Mouse (Mus musculus): ENCODE results near the gene Dlgap3. TPM values are rescaled to one million over a fixed set of nuclear protein-coding genes. Genes with fewer than 3 reads are reported as not detected.

Dlgap3 gene
- 1.7 and 2.0 TPM in 2 replicates for polyA plus RNA-seq (2015; fragmentation: Nextera tagmentation; extraction: Ambion mirVana)

DNA sequence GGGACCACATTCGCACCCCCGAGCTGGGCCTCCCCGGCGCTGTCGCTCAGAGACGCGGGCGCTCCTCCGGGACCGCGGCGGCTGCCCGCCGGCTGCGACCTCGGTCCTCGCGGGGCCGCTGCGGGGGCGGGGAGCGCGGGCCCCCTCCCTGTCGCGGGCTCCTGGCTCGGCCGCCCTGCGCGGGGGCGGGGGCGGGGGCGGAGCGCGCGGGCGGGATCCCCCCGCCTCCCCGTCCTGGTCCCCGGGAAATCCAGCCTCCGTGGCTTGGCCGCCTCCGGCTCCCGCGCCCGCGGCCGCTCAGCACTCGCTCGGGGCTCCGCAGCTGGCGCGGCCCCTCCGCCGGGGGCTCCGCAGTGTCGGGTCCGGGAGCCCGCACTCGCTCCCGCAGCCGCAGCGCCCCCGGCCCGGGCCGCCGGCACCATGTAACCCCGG lies at the start of gene Dlgap3:
TSS of gene Dlgap3 (plus strand) at position 291 of the 432 bp plus-strand sequence.
- Histone ChIP-seq H3K27ac (replicated peaks) (no peak within 1 kb of the TSS), H3K27me3 (peaks cover 66% of the 10 kb centered on the region), H3K4me2 (replicated peaks) (peak within 1 kb of the TSS; percentile 97), H3K9ac (peak within 1 kb of the TSS; percentile 15), H3K4me1 (peaks cover 27% of the 10 kb centered on the region), H3K36me3 (no peaks in the 10 kb centered on the region), H3K4me3 (replicated peaks) (peak within 1 kb of the TSS; percentile 60), H3K9me3 (replicated peaks) (no peaks in the 10 kb centered on the region)
- under 1% methylated on average over 45 of the region's 67 CpGs for WGBS
- peak; percentile 64 for ATAC-seq (ENCODE audit: insufficient number of reproducible peaks, low FRiP score, low TSS enrichment, low read depth)

DNA sequence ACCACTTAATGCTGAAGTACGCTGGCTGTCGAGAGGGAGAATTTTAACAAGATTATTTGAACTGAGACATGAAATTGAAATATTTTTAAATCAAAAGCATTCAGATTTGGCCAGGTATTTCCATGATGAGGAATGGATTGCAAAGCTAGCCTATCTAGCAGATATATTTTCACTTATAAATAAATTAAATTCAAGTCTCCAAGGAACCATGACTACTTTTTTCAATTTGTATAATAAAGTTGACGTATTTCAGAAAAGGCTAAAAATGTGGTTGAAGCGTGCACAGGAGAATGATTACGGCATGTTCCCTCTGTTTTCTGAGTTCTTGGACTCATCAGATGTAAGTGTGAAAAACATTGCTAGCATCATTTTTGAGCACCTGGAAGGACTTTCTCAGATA lies 45.6 kb upstream of the Dlgap3 start, which contains the start of gene Tmem35b:
TSS of gene Tmem35b (plus strand) at position 301 of the 400 bp plus-strand sequence.
- H3K4me3 ChIP-seq (replicated peaks), result no peak within 1 kb of the TSS
- ATAC-seq (ENCODE audit: insufficient number of reproducible peaks, low FRiP score, low TSS enrichment, low read depth), result no peak
- 94% methylated on average over 5 of the region's 5 CpGs for WGBS

DNA sequence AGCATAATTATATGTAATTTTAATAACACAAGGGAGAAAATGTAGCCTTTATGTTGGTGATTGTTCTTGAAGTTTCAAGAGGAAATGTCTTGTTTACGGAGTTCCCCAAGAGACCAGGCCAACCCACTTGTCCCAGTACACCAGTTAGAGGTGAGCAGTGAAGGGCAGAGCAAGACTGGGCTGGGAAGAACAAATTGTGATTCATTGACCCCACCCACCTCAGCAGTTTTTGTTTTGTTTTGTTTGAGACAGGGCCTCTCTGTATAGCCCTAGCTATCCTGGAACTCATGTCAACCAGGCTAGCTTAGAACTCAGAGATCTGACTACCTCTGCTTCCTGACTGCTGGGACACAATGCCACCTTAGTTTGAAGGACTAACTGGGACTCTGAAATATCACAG lies 44.7 kb upstream of the Dlgap3 start:
- no peaks in the 10 kb centered on the region for H3K9me3 ChIP-seq (replicated peaks)
- H3K4me2 ChIP-seq (replicated peaks), result no peak overlapping the region
- WGBS, result 87% methylated on average over 1 of the region's 1 CpGs
- H3K27ac ChIP-seq (replicated peaks), result no peak overlapping the region
- peaks cover 3% of the 10 kb centered on the region; the same call in 1 of the 2 replicates for H3K4me1 ChIP-seq
- no peak overlapping the region for H3K4me3 ChIP-seq (replicated peaks)
- H3K27me3 ChIP-seq, result no peaks in the 10 kb centered on the region
- no peak overlapping the region for H3K9ac ChIP-seq
- ATAC-seq (ENCODE audit: insufficient number of reproducible peaks, low FRiP score, low TSS enrichment, low read depth), result no peak
- peaks cover 17% of the 10 kb centered on the region; the same call in 1 of the 2 replicates for H3K36me3 ChIP-seq

More for the DNA sequence above, 45.6 kb upstream of the Dlgap3 start, which contains the start of gene Tmem35b:
- H3K4me2 ChIP-seq (replicated peaks), result no peak within 1 kb of the TSS
- H3K9me3 ChIP-seq (replicated peaks), result no peaks in the 10 kb centered on the region
- H3K27ac ChIP-seq (replicated peaks), result no peak within 1 kb of the TSS
- peaks cover 10% of the 10 kb centered on the region; the same call in 1 of the 2 replicates for H3K36me3 ChIP-seq
- H3K4me1 ChIP-seq, result peaks cover 3% of the 10 kb centered on the region; the same call in 1 of the 2 replicates
- no peaks in the 10 kb centered on the region for H3K27me3 ChIP-seq
- H3K9ac ChIP-seq, result no peak within 1 kb of the TSS

DNA sequence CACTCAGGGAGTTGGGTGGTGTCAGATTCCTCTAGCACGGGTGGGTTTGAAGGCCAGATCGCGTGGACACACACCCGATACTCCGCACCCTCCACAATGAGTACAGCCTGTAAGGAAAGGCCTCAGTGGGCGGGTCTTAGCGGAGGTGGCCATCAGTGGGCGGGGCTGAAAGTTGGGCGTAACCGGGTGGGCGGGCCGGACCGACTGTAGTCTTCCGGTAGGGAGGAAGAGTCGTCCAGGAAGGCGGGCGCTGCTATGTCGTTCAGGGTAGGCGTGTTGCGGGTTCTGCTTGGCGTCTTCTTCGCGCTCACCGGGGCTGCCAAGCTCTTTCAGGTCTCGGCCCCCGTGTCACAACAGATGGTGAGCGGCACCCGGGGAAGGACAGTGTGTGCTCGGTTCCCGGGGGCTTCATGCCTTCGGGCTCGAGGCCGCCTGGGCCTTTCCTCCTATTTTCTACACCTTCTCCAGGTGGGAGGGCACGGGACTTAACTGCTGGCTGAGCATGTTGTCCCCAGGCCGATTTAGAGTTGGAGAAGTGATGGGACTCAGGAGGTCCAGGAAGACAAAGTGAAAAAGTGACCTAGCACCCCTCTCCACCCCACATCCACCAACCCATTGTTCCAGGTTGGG lies 43.1 kb upstream of the Dlgap3 start:
- Histone ChIP-seq H3K4me2 (replicated peaks) (peak overlapping the region; percentile 73), H3K4me1 (peaks cover 3% of the 10 kb centered on the region; the same call in 1 of the 2 replicates), H3K9ac (peak overlapping the region; percentile 71), H3K27me3 (no peaks in the 10 kb centered on the region), H3K4me3 (replicated peaks) (peak overlapping the region; percentile 65), H3K36me3 (peaks cover 18% of the 10 kb centered on the region; the same call in 1 of the 2 replicates), H3K9me3 (replicated peaks) (no peaks in the 10 kb centered on the region), H3K27ac (replicated peaks) (peak overlapping the region; percentile 48; the same call in 1 of the 2 replicates)
- WGBS, result under 1% methylated on average over 35 of the region's 35 CpGs
- ATAC-seq (ENCODE audit: insufficient number of reproducible peaks, low FRiP score, low TSS enrichment, low read depth), result peak; percentile 90

DNA sequence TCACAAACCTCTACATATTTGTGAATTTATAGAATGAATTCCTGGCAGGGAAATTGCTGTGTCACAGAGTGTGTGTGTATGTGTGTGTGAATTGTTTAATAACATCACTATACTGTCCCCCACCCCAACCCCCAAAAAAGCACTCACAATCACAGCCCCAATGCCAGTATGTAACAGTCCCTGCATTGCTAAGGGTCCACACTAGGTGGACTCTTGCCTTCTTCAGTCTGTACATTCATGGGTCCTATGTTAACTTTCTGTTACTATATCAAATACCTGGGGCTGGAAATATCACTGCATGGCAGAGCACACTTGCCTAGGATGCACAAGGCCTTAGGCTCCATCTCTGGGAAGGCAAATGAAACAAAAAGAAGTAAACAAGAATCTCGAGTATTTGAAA lies 34.3 kb upstream of the Dlgap3 start:
- H3K9me3 ChIP-seq (replicated peaks), result no peaks in the 10 kb centered on the region
- no peaks in the 10 kb centered on the region; the same call in 1 of the 2 replicates for H3K27me3 ChIP-seq
- no peak overlapping the region for H3K4me3 ChIP-seq (replicated peaks)
- no peak for ATAC-seq (ENCODE audit: insufficient number of reproducible peaks, low FRiP score, low TSS enrichment, low read depth)
- WGBS, result 38% methylated on average over 1 of the region's 1 CpGs
- no peak overlapping the region for H3K4me2 ChIP-seq (replicated peaks)
- no peaks in the 10 kb centered on the region for H3K4me1 ChIP-seq
- H3K27ac ChIP-seq (replicated peaks), result no peak overlapping the region
- no peaks in the 10 kb centered on the region for H3K36me3 ChIP-seq
- H3K9ac ChIP-seq, result no peak overlapping the region

DNA sequence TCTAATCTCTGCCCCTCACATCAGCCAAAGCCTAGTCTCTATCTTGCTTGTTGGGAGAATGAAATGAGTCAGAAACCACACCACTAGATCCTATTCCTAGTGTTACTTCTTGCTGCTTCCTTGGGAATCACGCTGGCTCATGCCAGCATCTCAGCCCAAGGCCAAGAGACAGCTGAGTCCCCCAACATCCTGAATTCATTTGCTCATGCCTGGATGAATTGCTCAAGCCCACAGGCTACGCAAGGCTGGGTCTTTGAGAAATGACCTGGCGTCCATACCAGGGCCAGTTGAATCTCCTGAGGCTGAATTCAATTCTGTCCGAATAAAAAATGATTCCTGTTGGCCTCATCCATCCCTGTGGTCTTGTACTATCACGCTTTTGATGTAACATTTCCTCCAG lies 31.4 kb upstream of the Dlgap3 start:
- no peaks in the 10 kb centered on the region for H3K36me3 ChIP-seq
- ATAC-seq (ENCODE audit: insufficient number of reproducible peaks, low FRiP score, low TSS enrichment, low read depth), result no peak
- H3K4me1 ChIP-seq, result no peaks in the 10 kb centered on the region
- H3K9me3 ChIP-seq (replicated peaks), result no peaks in the 10 kb centered on the region
- no peak overlapping the region for H3K4me2 ChIP-seq (replicated peaks)
- no peak overlapping the region for H3K9ac ChIP-seq
- H3K4me3 ChIP-seq (replicated peaks), result no peak overlapping the region
- no peaks in the 10 kb centered on the region for H3K27me3 ChIP-seq
- H3K27ac ChIP-seq (replicated peaks), result no peak overlapping the region
- 73% methylated on average over 5 of the region's 5 CpGs for WGBS

DNA sequence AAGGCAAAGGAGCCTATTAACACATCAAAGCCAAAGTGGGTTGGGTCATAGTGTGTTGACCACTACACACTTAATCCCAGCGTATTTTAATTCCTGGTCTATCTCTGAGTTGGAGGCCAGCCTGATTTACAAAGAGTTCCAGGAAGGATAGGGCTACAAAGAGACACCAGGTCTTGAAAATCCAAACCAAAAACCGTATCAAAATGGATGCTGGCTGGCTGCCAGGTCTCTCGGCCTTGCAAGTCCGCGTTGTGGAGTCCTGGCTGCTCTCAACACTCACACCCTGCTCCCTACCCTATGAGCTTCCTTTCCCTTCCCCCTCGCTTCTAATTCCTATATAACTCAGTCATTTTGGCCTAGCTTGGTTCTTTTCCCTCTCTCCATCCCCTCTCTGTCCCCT lies 30.5 kb upstream of the Dlgap3 start:
- 34% methylated on average over 6 of the region's 6 CpGs for WGBS

DNA sequence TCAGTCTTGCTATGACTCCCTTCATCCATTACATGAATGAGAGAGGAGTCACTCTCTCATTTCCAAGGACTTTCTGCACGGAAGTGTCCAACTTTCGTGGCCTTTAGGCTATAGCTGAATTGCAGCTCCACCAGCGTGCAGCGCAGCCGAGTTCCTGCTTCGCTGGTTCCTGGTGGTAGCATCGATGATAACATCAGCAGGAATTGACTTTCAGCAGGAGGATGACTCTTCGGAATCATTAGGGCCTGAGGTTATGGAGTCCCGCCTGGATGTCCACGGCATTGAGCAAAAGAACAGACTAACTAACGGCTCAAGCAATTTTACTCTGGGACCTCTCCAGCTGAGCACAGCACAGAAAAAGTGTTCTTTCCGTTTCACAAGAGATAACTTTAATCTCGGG lies 19.0 kb upstream of the Dlgap3 start:
- no peak for ATAC-seq (ENCODE audit: insufficient number of reproducible peaks, low FRiP score, low TSS enrichment, low read depth)
- WGBS, result 81% methylated on average over 13 of the region's 13 CpGs
- Histone ChIP-seq H3K9me3 (replicated peaks) (no peaks in the 10 kb centered on the region), H3K27me3 (no peaks in the 10 kb centered on the region), H3K27ac (replicated peaks) (no peak overlapping the region), H3K9ac (no peak overlapping the region), H3K36me3 (no peaks in the 10 kb centered on the region), H3K4me3 (replicated peaks) (no peak overlapping the region), H3K4me1 (no peaks in the 10 kb centered on the region), H3K4me2 (replicated peaks) (no peak overlapping the region)

More for the DNA sequence above, 30.5 kb upstream of the Dlgap3 start:
- Histone ChIP-seq H3K9ac (no peak overlapping the region), H3K4me1 (no peaks in the 10 kb centered on the region), H3K9me3 (replicated peaks) (no peaks in the 10 kb centered on the region), H3K27ac (replicated peaks) (no peak overlapping the region), H3K4me3 (replicated peaks) (no peak overlapping the region), H3K27me3 (no peaks in the 10 kb centered on the region), H3K36me3 (no peaks in the 10 kb centered on the region), H3K4me2 (replicated peaks) (no peak overlapping the region)
- no peak for ATAC-seq (ENCODE audit: insufficient number of reproducible peaks, low FRiP score, low TSS enrichment, low read depth)

DNA sequence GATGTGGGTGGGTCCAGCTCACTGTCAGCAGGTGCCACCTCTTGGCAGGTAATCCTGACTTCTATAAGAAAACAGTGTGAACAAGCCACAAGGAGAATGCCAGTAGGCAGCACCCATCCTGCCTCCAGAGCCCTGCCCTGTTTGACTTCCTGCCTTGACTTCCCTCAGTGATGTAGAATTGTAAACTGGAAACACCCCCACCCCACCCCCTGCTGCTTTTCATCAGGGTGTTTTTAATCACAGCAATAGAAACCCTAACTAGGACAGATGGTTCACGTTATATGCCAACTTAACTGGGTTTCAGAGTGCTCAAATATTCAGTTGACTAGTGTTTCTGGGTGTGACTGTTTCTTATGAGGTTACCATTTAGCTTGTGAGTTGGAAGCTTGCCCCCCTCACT lies 15.7 kb upstream of the Dlgap3 start:
- H3K27me3 ChIP-seq, result no peaks in the 10 kb centered on the region
- 26% methylated on average over 1 of the region's 1 CpGs for WGBS
- no peak overlapping the region for H3K4me3 ChIP-seq (replicated peaks)
- H3K27ac ChIP-seq (replicated peaks), result no peak overlapping the region
- H3K4me1 ChIP-seq, result no peaks in the 10 kb centered on the region
- no peaks in the 10 kb centered on the region for H3K9me3 ChIP-seq (replicated peaks)
- no peak overlapping the region for H3K4me2 ChIP-seq (replicated peaks)
- ATAC-seq (ENCODE audit: insufficient number of reproducible peaks, low FRiP score, low TSS enrichment, low read depth), result no peak
- no peaks in the 10 kb centered on the region for H3K36me3 ChIP-seq
- no peak overlapping the region for H3K9ac ChIP-seq

DNA sequence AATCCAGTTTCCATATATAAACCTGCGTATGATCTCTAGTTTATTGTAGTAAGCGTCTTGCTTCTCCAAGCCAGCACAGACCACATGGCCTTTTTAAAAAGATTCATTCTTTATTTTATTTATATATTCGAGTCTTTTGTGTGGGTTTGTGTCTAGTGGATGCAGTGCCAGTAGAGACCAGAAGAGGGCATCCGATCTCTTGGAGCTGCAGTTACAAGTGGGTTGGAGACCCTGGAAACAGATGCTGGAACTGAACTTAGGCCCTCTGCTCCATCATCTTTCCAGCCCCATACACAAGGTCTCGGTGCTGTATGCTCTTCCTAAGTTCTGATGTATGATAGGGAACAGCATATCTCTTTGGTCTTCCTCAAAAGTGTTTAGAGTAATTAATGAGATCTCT lies 13.2 kb upstream of the Dlgap3 start:
- H3K9ac ChIP-seq, result no peak overlapping the region
- WGBS, result 56% methylated on average over 5 of the region's 5 CpGs
- H3K4me2 ChIP-seq (replicated peaks), result no peak overlapping the region
- no peak overlapping the region for H3K27ac ChIP-seq (replicated peaks)
- no peaks in the 10 kb centered on the region for H3K27me3 ChIP-seq
- H3K4me1 ChIP-seq, result no peaks in the 10 kb centered on the region
- H3K9me3 ChIP-seq (replicated peaks), result no peaks in the 10 kb centered on the region
- no peak for ATAC-seq (ENCODE audit: insufficient number of reproducible peaks, low FRiP score, low TSS enrichment, low read depth)
- no peaks in the 10 kb centered on the region for H3K36me3 ChIP-seq
- no peak overlapping the region for H3K4me3 ChIP-seq (replicated peaks)

DNA sequence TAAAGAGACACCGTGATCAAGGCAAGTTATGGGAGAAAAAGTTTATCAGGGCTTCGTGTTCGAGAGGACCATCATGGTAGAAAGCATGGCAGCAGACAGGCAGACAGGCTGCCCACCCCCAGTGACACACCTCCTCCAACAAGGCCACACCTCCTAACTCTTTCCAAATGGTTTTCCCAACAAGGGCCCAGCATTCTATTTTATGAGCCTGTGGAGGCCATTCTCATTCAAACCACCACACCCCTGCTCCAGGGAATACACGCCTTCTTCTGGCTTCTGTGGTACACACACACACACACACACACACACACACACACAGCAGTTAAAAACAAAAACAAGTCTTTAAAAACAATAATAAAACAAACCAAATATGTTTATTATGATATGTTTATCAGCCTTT lies 11.3 kb upstream of the Dlgap3 start:
- WGBS, result 88% methylated on average over 4 of the region's 4 CpGs
- H3K27me3 ChIP-seq, result no peaks in the 10 kb centered on the region
- H3K4me2 ChIP-seq (replicated peaks), result no peak overlapping the region
- H3K4me3 ChIP-seq (replicated peaks), result no peak overlapping the region
- no peak for ATAC-seq (ENCODE audit: insufficient number of reproducible peaks, low FRiP score, low TSS enrichment, low read depth)
- no peak overlapping the region for H3K27ac ChIP-seq (replicated peaks)
- no peaks in the 10 kb centered on the region for H3K36me3 ChIP-seq
- no peaks in the 10 kb centered on the region for H3K4me1 ChIP-seq
- no peak overlapping the region for H3K9ac ChIP-seq
- no peaks in the 10 kb centered on the region for H3K9me3 ChIP-seq (replicated peaks)

DNA sequence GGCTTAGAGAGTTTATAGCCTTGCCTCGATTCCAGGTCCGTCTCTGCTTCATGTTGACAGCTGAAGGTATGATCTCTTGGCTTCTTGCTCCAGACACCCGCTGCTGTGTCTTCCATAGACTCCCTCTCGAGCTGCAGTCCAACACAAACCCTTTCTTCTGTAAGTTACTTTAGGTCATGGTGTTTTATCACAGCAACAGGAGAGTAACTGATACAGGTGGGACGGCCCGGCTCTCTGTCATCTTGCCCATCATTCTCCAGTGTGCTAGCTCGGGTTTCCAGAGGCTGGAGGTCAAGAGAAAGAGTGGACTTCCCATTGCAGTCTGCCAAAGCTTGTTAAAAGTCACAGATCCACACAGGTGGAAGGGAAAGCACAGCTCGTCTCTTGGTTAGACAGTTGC lies 5.1 kb upstream of the Dlgap3 start:
- WGBS, result 63% methylated on average over 8 of the region's 8 CpGs
- no peak overlapping the region for H3K27ac ChIP-seq (replicated peaks)
- H3K9me3 ChIP-seq (replicated peaks), result no peaks in the 10 kb centered on the region
- no peaks in the 10 kb centered on the region for H3K36me3 ChIP-seq
- H3K9ac ChIP-seq, result no peak overlapping the region
- H3K4me2 ChIP-seq (replicated peaks), result no peak overlapping the region
- H3K4me3 ChIP-seq (replicated peaks), result no peak overlapping the region
- no peak for ATAC-seq (ENCODE audit: insufficient number of reproducible peaks, low FRiP score, low TSS enrichment, low read depth)
- H3K27me3 ChIP-seq, result peaks cover 30% of the 10 kb centered on the region
- peaks cover 13% of the 10 kb centered on the region for H3K4me1 ChIP-seq

Measured in embryonic facial prominence, embryonic 15.5 days (tissue).